In genomic region chr9:121706029-121706675, GRCm38 (mm10) we compare ENCODE assay signal across 10 mouse cellular contexts. TPM values are rescaled to one million over a fixed set of nuclear protein-coding genes. Genes with fewer than 3 reads are reported as not detected.
DNase-seq lines count a peak whose midpoint lies in the region; ATAC-seq and TF ChIP-seq lines count a peak whose summit lies in the region.
"Had no signal": no experiment of that assay in that cellular context is flagged by ENCODE, and none has a peak within 500 bp of the region (broad histone marks: within the 10 kb centered on the region; RNA-seq: fewer than 3 reads in every experiment).

No protein-coding gene starts in this region.

- H3K9ac ChIP-seq in MEL (ENCODE audit: control insufficient read depth, low read depth, low read length, poor library complexity, severe bottlenecking): peak overlapping the region; percentile 67
- H3K9ac ChIP-seq in liver, embryonic 14.5 days (replicated peaks): peak overlapping the region; percentile 78

- peak; percentile 3; the same call in 1 of the 2 replicates for ATAC-seq in common myeloid progenitor, adult 5-6 weeks (replicated peaks; ENCODE audit: low read depth, poor library complexity, severe bottlenecking)
- no peak for ATAC-seq in liver, embryonic 14.5 days (ENCODE audit: insufficient read depth)

- TF ChIP-seq EP300 in MEL (IDR thresholded peaks at IDR 0.05; ENCODE audit: low read depth in 1 of 2, low read length in 2 of 2): no peak
- TF ChIP-seq EP300 in liver, embryonic 14.5 days (IDR thresholded peaks at IDR 0.05; ENCODE audit: low read depth): no peak

- peak; percentile 0 to 1 for DNase-seq in layer of hippocampus, postnatal 36 days
- no peak for DNase-seq in layer of hippocampus, adult 18-20 months (ENCODE audit: low spot score in 2 of 2)
- DNase-seq in MEL (ENCODE audit: low read depth, low spot score): peak; percentile 27
- no peak for DNase-seq in liver, embryonic 14.5 days (ENCODE audit: low read depth in 3 of 3, low spot score in 3 of 3)
- no peak for DNase-seq in ovary, adult 18-20 months (ENCODE audit: low spot score)
- DNase-seq in left cerebral cortex, adult 9 months (ENCODE audit: low spot score in 2 of 2): no peak
- no peak for DNase-seq in layer of hippocampus, adult 11-12 months (ENCODE audit: low spot score)

- H3K9me3 ChIP-seq in MEL (replicated peaks; ENCODE audit: insufficient read depth, low read length): no peaks in the 10 kb centered on the region
- H3K9me3 ChIP-seq in liver, embryonic 14.5 days (ENCODE audit: control insufficient read depth, low read length): no peaks in the 10 kb centered on the region

- peaks cover 9% of the 10 kb centered on the region for H3K79me2 ChIP-seq in MEL (ENCODE audit: control insufficient read depth, insufficient read depth, low read length, poor library complexity)

- 58% methylated on average over 6 of the region's 6 CpGs for WGBS in liver, embryonic 14.5 days (ENCODE audit: insufficient replicate concordance)

- no peak for TF ChIP-seq CTCF in MEL (IDR thresholded peaks at IDR 0.05 in 2 of 3, conservative IDR thresholded peaks at IDR 0.05 in 1 of 3; ENCODE audit: control insufficient read depth in 1 of 3, insufficient read depth in 1 of 3, low read depth in 2 of 3, low read length in 3 of 3, poor library complexity in 1 of 3, severe bottlenecking in 1 of 3)
- no peak for TF ChIP-seq CTCF in liver, embryonic 14.5 days (IDR thresholded peaks at IDR 0.05; ENCODE audit: low read depth)

- peak overlapping the region; percentile 66; the same call in 1 of the 2 replicates for H3K27ac ChIP-seq in MEL (ENCODE audit: control insufficient read depth, low read depth, low read length)
- peak overlapping the region; percentile 98 for H3K27ac ChIP-seq in liver, embryonic 14.5 days

- no peaks in the 10 kb centered on the region for H3K27me3 ChIP-seq in MEL (ENCODE audit: control insufficient read depth in 1 of 2, insufficient read depth in 2 of 2, low read length in 2 of 2)
- no peaks in the 10 kb centered on the region for H3K27me3 ChIP-seq in liver, embryonic 14.5 days (ENCODE audit: control insufficient read depth, insufficient read depth, low read length)
- H3K27me3 ChIP-seq: Patski had no signal

- H3K4me1 ChIP-seq in MEL (ENCODE audit: control insufficient read depth in 1 of 2, insufficient read depth in 2 of 2, low read length in 2 of 2): peaks cover 15 to 38% of the 10 kb centered on the region in 2 experiments
- peaks cover 26 to 36% of the 10 kb centered on the region in 2 experiments for H3K4me1 ChIP-seq in liver, embryonic 14.5 days (replicated peaks; ENCODE audit: control insufficient read depth in 2 of 2, insufficient read depth in 2 of 2, low read length in 1 of 2)

- TF ChIP-seq POLR2A in MEL (IDR thresholded peaks at IDR 0.05; ENCODE audit: control insufficient read depth in 1 of 2, insufficient read depth in 1 of 2, low read depth in 1 of 2, low read length in 2 of 2, poor library complexity in 1 of 2): no peak

- no peak for TF ChIP-seq RAD21 in MEL (IDR thresholded peaks at IDR 0.05; ENCODE audit: low read depth, low read length)

- H3K4me3 ChIP-seq in MEL (ENCODE audit: control insufficient read depth in 1 of 2, insufficient read depth in 1 of 2, low read depth in 2 of 2, low read length in 2 of 2): peak overlapping the region in 1 of 2 experiments; percentile 82; a peak in 1 of 4 replicates
- peak overlapping the region; percentile 78 to 80; a peak in 3 of 4 replicates for H3K4me3 ChIP-seq in liver, embryonic 14.5 days (ENCODE audit: insufficient read depth in 1 of 2, low read depth in 2 of 2, low read length in 2 of 2)

- peak overlapping the region; percentile 78 for H3K4me2 ChIP-seq in liver, embryonic 14.5 days (ENCODE audit: low read depth)

- H3K36me3 ChIP-seq in MEL (ENCODE audit: control insufficient read depth in 1 of 2, insufficient read depth in 2 of 2, low read length in 2 of 2): peaks cover 0 to 27% of the 10 kb centered on the region in 2 experiments; a peak in 2 of 4 replicates
- no peaks in the 10 kb centered on the region for H3K36me3 ChIP-seq in liver, embryonic 14.5 days (replicated peaks; ENCODE audit: control insufficient read depth, insufficient read depth, low read depth)

TF ChIP-seq in MEL, 35 proteins besides CTCF, POLR2A, EP300 and RAD21:
- TF ChIP-seq SIN3A (IDR thresholded peaks at IDR 0.05; ENCODE audit: low read length) (no peak), ZKSCAN1 (IDR thresholded peaks at IDR 0.05; ENCODE audit: low read depth, low read length) (no peak), NELFE (IDR thresholded peaks at IDR 0.05; ENCODE audit: low read depth, low read length) (no peak), POLR2AphosphoS2 (IDR thresholded peaks at IDR 0.05; ENCODE audit: low read length) (no peak), KAT2A (conservative IDR thresholded peaks at IDR 0.05; ENCODE audit: low read depth, low read length) (no peak), MEF2A (IDR thresholded peaks at IDR 0.05; ENCODE audit: extremely low read depth, insufficient replicate concordance, low read depth, low read length, poor library complexity, severe bottlenecking) (no peak), MAZ (IDR thresholded peaks at IDR 0.05; ENCODE audit: low read depth, low read length) (no peak), TAL1 (IDR thresholded peaks at IDR 0.05; ENCODE audit: low read length) (no peak), RCOR1 (IDR thresholded peaks at IDR 0.05; ENCODE audit: low read depth, low read length) (no peak), GABPA (IDR thresholded peaks at IDR 0.05; ENCODE audit: low read depth, low read length) (no peak), TBP (IDR thresholded peaks at IDR 0.05; ENCODE audit: low read depth, low read length) (no peak), ZMIZ1 (IDR thresholded peaks at IDR 0.05; ENCODE audit: low read depth, low read length) (no peak), JUND (IDR thresholded peaks at IDR 0.05; ENCODE audit: low read depth, low read length) (no peak), ETS1 (IDR thresholded peaks at IDR 0.05; ENCODE audit: low read depth, low read length) (no peak), MXI1 (IDR thresholded peaks at IDR 0.05; ENCODE audit: low read depth, low read length) (no peak), USF1 (IDR thresholded peaks at IDR 0.05; ENCODE audit: low read depth, low read length) (no peak)

RNA-seq across cellular contexts. Expression of gene Sec22c, which starts 0.9 kb away (rescaled TPM):
- 10 to 100 TPM; 31.7 to 31.8 TPM for total RNA-seq in layer of hippocampus, postnatal 36 days (2021)
- total RNA-seq in layer of hippocampus, adult 18-20 months (2021): 10 to 100 TPM; 28.7 to 33.4 TPM
- total RNA-seq in MEL (2012; rRNA removed): 5.9 and 6.6 TPM in 2 replicates
- 10 to 100 TPM in 1 of 2 experiments, not detected in 1; 10.9 TPM for polyA plus RNA-seq in MEL (2012; ENCODE audit: insufficient read depth in 1 of 2, insufficient read length in 2 of 2, low read depth in 1 of 2, low replicate concordance in 2 of 2, missing spikeins in 1 of 2)
- 5.5 and 13.3 TPM in 2 replicates for total RNA-seq in common myeloid progenitor, adult 5-6 weeks (2017)
- 1.6 and 1.8 TPM in 2 replicates for polyA plus RNA-seq in liver, embryonic 14.5 days (2012; rRNA removed)
- polyA plus RNA-seq in liver, embryonic 14.5 days (2014; fragmentation: Nextera tagmentation; extraction: Ambion mirVana): 2.2 and 2.9 TPM in 2 replicates

RNA-seq across cellular contexts. Expression of gene Ss18l2, which starts 4.0 kb away (rescaled TPM):
- total RNA-seq in layer of hippocampus, postnatal 36 days (2021): 10 to 100 TPM; 73.2 to 84.3 TPM
- total RNA-seq in layer of hippocampus, adult 18-20 months (2021): 10 to 100 TPM; 73.7 to 82.6 TPM
- 37.4 and 47.8 TPM in 2 replicates for total RNA-seq in MEL (2012; rRNA removed)
- polyA plus RNA-seq in MEL (2012; ENCODE audit: insufficient read depth in 1 of 2, insufficient read length in 2 of 2, low read depth in 1 of 2, low replicate concordance in 2 of 2, missing spikeins in 1 of 2): 10 to 100 TPM in 1 of 2 experiments, not detected in 1; 48.5 TPM
- total RNA-seq in common myeloid progenitor, adult 5-6 weeks (2017): 34.1 and 34.8 TPM in 2 replicates
- polyA plus RNA-seq in liver, embryonic 14.5 days (2012; rRNA removed): 23.4 and 24.8 TPM in 2 replicates
- 76.8 and 83.3 TPM in 2 replicates for polyA plus RNA-seq in liver, embryonic 14.5 days (2014; fragmentation: Nextera tagmentation; extraction: Ambion mirVana)

RNA-seq across cellular contexts. Expression of gene Nktr, which starts 12.8 kb away (rescaled TPM):
- 100 to 1,000 TPM in 1 of 2 experiments, 10 to 100 TPM in 1; 99.0 to 145 TPM for total RNA-seq in layer of hippocampus, postnatal 36 days (2021)
- total RNA-seq in layer of hippocampus, adult 18-20 months (2021): 100 to 1,000 TPM in 1 of 2 experiments, 10 to 100 TPM in 1; 98.6 to 100 TPM
- total RNA-seq in MEL (2012; rRNA removed): 32.0 and 32.4 TPM in 2 replicates
- polyA plus RNA-seq in MEL (2012; ENCODE audit: insufficient read depth in 1 of 2, insufficient read length in 2 of 2, low read depth in 1 of 2, low replicate concordance in 2 of 2, missing spikeins in 1 of 2): 10 to 100 TPM; 34.3 to 70.7 TPM
- total RNA-seq in common myeloid progenitor, adult 5-6 weeks (2017): 100 and 118 TPM in 2 replicates
- 29.5 and 41.5 TPM in 2 replicates for polyA plus RNA-seq in liver, embryonic 14.5 days (2012; rRNA removed)
- polyA plus RNA-seq in liver, embryonic 14.5 days (2014; fragmentation: Nextera tagmentation; extraction: Ambion mirVana): 18.5 and 24.0 TPM in 2 replicates

RNA-seq across cellular contexts. Expression of gene Zfp651, which starts 53.0 kb away (rescaled TPM):
- 100 to 1,000 TPM; 105 to 106 TPM for total RNA-seq in layer of hippocampus, postnatal 36 days (2021)
- 100 to 1,000 TPM in 1 of 2 experiments, 10 to 100 TPM in 1; 98.6 to 102 TPM for total RNA-seq in layer of hippocampus, adult 18-20 months (2021)
- 0.12 TPM in 1 of 2 replicates, not detected in the other for total RNA-seq in MEL (2012; rRNA removed)
- polyA plus RNA-seq in MEL (2012; ENCODE audit: insufficient read depth in 1 of 2, insufficient read length in 2 of 2, low read depth in 1 of 2, low replicate concordance in 2 of 2, missing spikeins in 1 of 2): under 1 TPM in 1 of 2 experiments, not detected in 1; 0.07 TPM
- 0.15 and 1.5 TPM in 2 replicates for total RNA-seq in common myeloid progenitor, adult 5-6 weeks (2017)
- 1.8 and 2.3 TPM in 2 replicates for polyA plus RNA-seq in liver, embryonic 14.5 days (2012; rRNA removed)
- polyA plus RNA-seq in liver, embryonic 14.5 days (2014; fragmentation: Nextera tagmentation; extraction: Ambion mirVana): 0.52 and 0.75 TPM in 2 replicates
- total RNA-seq: neutrophil, adult 5-6 weeks had no signal

Comparison
In these comparisons a context has a peak if more than half of its experiments do, and no peak if none do; other contexts are left out.
1. DNase-seq: peak in layer of hippocampus, postnatal 36 days (2 of 2) and MEL (single experiment); none in layer of hippocampus, adult 18-20 months (0 of 2), liver, embryonic 14.5 days (0 of 3), ovary, adult 18-20 months (single experiment), left cerebral cortex, adult 9 months (0 of 2) and layer of hippocampus, adult 11-12 months (single experiment).